Mouse (Mus musculus) CH12.LX (cell line): ENCODE measurements at regions not wholly inside any gene's neighbourhood (a gene's known extent, or its start where the extent isn't known, plus 50 kb on each side); places are given as distances from the start of the nearest gene placed in this dataset.

Experiments
- DNase-seq: peaks from one replicate; pipeline ENCODE4 v3.0.0-alpha.2; 2013; ENCODE audit errors: extremely low read depth
- H3K27ac ChIP-seq: 2 replicates; pipeline ENCODE4 v1.5.1; 2012; ENCODE audit warnings: low read depth, mild to moderate bottlenecking, control low read depth, moderate library complexity; ENCODE audit not compliant: insufficient read depth
- H3K27me3 ChIP-seq: replicated peaks from 2 replicates; pipeline ENCODE3; 2012; ENCODE audit warnings: inconsistent platforms
- H3K36me3 ChIP-seq, 2 experiments: replicated peaks in 1 of 2; 2 replicates each; pipeline versions ENCODE3 to v1.6.1; 2012; ENCODE audit warnings: inconsistent platforms in 1 of 2, low read length in 1 of 2, mild to moderate bottlenecking in 1 of 2, mixed read lengths in 1 of 2, moderate library complexity in 1 of 2; ENCODE audit not compliant: control insufficient read depth in 1 of 2, insufficient read depth in 1 of 2
- H3K4me1 ChIP-seq, 2 experiments: 2 replicates each; pipeline ENCODE4 v1.6.1; 2012; ENCODE audit warnings: inconsistent platforms in 1 of 2, moderate library complexity in 1 of 2; ENCODE audit not compliant: insufficient read depth in 2 of 2, control insufficient read depth in 1 of 2
- H3K4me2 ChIP-seq: 2 replicates; pipeline ENCODE4 v1.6.1; 2012; ENCODE audit warnings: low read depth, mild to moderate bottlenecking, control low read depth; ENCODE audit not compliant: poor library complexity, insufficient read depth, severe bottlenecking
- H3K4me3 ChIP-seq, 3 experiments: fragments of 150-350 bp in 1 of 3; sonication (generic) in 1 of 3; replicated peaks in 1 of 3; 2 replicates each; pipeline versions ENCODE3 to v1.5.1; 2011 to 2012; ENCODE audit warnings: low read depth in 2 of 3, low read length in 2 of 3, mild to moderate bottlenecking in 2 of 3, moderate library complexity in 2 of 3, control low read depth in 1 of 3, improper control_type of control experiment in 1 of 3, inconsistent platforms in 1 of 3, mixed read lengths in 1 of 3; ENCODE audit not compliant: poor library complexity in 1 of 3
- H3K79me2 ChIP-seq: replicated peaks from 2 replicates; pipeline ENCODE4 v1.6.1; 2012; ENCODE audit warnings: mild to moderate bottlenecking, moderate library complexity; ENCODE audit not compliant: control insufficient read depth, poor library complexity, insufficient read depth, severe bottlenecking; ENCODE audit errors: extremely low read depth
- H3K9ac ChIP-seq: 2 replicates; pipeline ENCODE4 v1.6.1; 2012; ENCODE audit warnings: low read depth, mild to moderate bottlenecking, control low read depth, moderate library complexity; ENCODE audit not compliant: insufficient read depth
- H3K9me3 ChIP-seq: replicated peaks from 2 replicates; pipeline ENCODE3; 2012; ENCODE audit warnings: low read length, inconsistent platforms, mixed read lengths
- BHLHE40 ChIP-seq: IDR thresholded peaks from 2 replicates; pipeline ENCODE4 v1.6.1; 2011; ENCODE audit warnings: mild to moderate bottlenecking, low read depth, low read length, improper control_type of control experiment
- EP300 ChIP-seq: IDR thresholded peaks from 2 replicates; pipeline ENCODE4 v1.6.1; 2011; ENCODE audit warnings: low read length, improper control_type of control experiment
- ETS1 ChIP-seq: conservative IDR thresholded peaks from 2 replicates; pipeline ENCODE4 v1.6.1; 2012; ENCODE audit warnings: low read depth, mild to moderate bottlenecking, inconsistent platforms, low read length, improper control_type of control experiment, moderate library complexity
- GABPA ChIP-seq: IDR thresholded peaks from 2 replicates; pipeline ENCODE4 v1.6.1; 2012; ENCODE audit warnings: low read depth, low read length, improper control_type of control experiment, inconsistent platforms; ENCODE audit not compliant: insufficient replicate concordance
- IRF4 ChIP-seq: IDR thresholded peaks from 2 replicates; pipeline ENCODE4 v1.6.1; 2014; ENCODE audit warnings: low read depth, mild to moderate bottlenecking, inconsistent platforms, low read length, improper control_type of control experiment
- JUN ChIP-seq: IDR thresholded peaks from 2 replicates; pipeline ENCODE4 v1.6.1; 2011; ENCODE audit warnings: low read depth, mild to moderate bottlenecking, low read length, improper control_type of control experiment, moderate library complexity; ENCODE audit not compliant: insufficient read depth
- JUND ChIP-seq: conservative IDR thresholded peaks from 2 replicates; pipeline ENCODE4 v1.6.1; 2011; ENCODE audit warnings: low read depth, low read length, improper control_type of control experiment
- KAT2A ChIP-seq: IDR thresholded peaks from 2 replicates; pipeline ENCODE4 v1.6.1; 2012; ENCODE audit warnings: low read length, improper control_type of control experiment, inconsistent platforms; ENCODE audit not compliant: insufficient replicate concordance
- MAFK ChIP-seq: IDR thresholded peaks from 2 replicates; pipeline ENCODE4 v1.6.1; 2011; ENCODE audit warnings: low read length, improper control_type of control experiment; ENCODE audit not compliant: insufficient replicate concordance
- MAZ ChIP-seq: IDR thresholded peaks from 2 replicates; pipeline ENCODE4 v1.6.1; 2012; ENCODE audit warnings: low read depth, mild to moderate bottlenecking, inconsistent platforms, low read length, improper control_type of control experiment, moderate library complexity
- NELFE ChIP-seq: IDR thresholded peaks from 2 replicates; pipeline ENCODE4 v1.6.1; 2011; ENCODE audit warnings: low read depth, low read length, improper control_type of control experiment
- PAX5 ChIP-seq: IDR thresholded peaks from 2 replicates; pipeline ENCODE4 v1.6.1; 2012; ENCODE audit warnings: low read length, inconsistent platforms, mixed read lengths
- RAD21 ChIP-seq: IDR thresholded peaks from 2 replicates; pipeline ENCODE4 v1.6.1; 2011; ENCODE audit warnings: low read depth, mild to moderate bottlenecking, low read length, improper control_type of control experiment, moderate library complexity
- SIN3A ChIP-seq: IDR thresholded peaks from 2 replicates; pipeline ENCODE4 v1.6.1; 2012; ENCODE audit warnings: low read length, improper control_type of control experiment, inconsistent platforms
- SMC3 ChIP-seq: IDR thresholded peaks from 2 replicates; pipeline ENCODE4 v1.6.1; 2011; ENCODE audit warnings: low read depth, low read length, improper control_type of control experiment
- TCF12 ChIP-seq: IDR thresholded peaks from 2 replicates; pipeline ENCODE4 v1.6.1; 2014; ENCODE audit warnings: low read depth, mild to moderate bottlenecking, inconsistent platforms, low read length, improper control_type of control experiment
- ZC3H11A ChIP-seq: IDR thresholded peaks from 2 replicates; pipeline ENCODE4 v1.6.1; 2012; ENCODE audit warnings: low read depth, mild to moderate bottlenecking, inconsistent platforms, low read length, improper control_type of control experiment
- ZMIZ1 ChIP-seq: IDR thresholded peaks from 2 replicates; pipeline ENCODE4 v1.6.1; 2012; ENCODE audit warnings: low read depth, mild to moderate bottlenecking, inconsistent platforms, low read length, improper control_type of control experiment
- dilution Hi-C: fragments of 300-500 bp; cut with MboI; formaldehyde crosslinking; loops from 2 replicates; pipeline ENCODE4 v1.14.3; 2020; ENCODE audit warnings: low sequenced_read_pairs; ENCODE audit not compliant: extremely low pct_unique_long_range_greater_than_20kb, extremely low pct_ligation_motif_present
- in situ Hi-C: fragments of 300-500 bp; cut with MboI; formaldehyde crosslinking; loops from 3 replicates; pipeline ENCODE4 v1.14.3; 2019; ENCODE audit warnings: low sequenced_read_pairs, low pct_ligation_motif_present, low pct_unique_long_range_greater_than_20kb, mixed read lengths

DNA sequence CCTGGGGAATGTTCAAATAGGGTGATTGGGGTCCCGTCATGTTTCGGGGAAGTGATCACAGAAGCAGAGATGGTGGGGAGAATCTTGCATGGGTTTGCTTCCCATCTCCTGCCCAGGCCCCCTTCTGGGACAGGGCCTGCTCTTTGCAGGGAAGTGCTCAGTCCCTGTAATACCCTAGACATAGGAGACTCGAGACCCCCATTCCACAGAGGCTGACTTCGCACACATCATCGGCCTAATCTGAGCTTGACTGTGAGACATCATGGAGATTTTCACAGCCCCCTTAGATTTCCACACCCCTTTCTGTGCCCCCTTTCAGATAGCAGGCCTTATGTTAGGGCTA is 86.0 kb downstream of the Amer3 start:
- no peak for TF ChIP-seq GABPA
- TF ChIP-seq MAZ, result no peak
- no peak for TF ChIP-seq BHLHE40
- TF ChIP-seq MAFK, result no peak
- TF ChIP-seq IRF4, result no peak
- no peak for TF ChIP-seq NELFE
- no peak for TF ChIP-seq SMC3
- no peaks in the 10 kb centered on the region for H3K4me1 ChIP-seq
- dilution Hi-C loops, result no loop called here
- H3K79me2 ChIP-seq, result no peaks in the 10 kb centered on the region
- no peak overlapping the region for H3K27ac ChIP-seq
- no peaks in the 10 kb centered on the region for H3K36me3 ChIP-seq
- peaks cover 52% of the 10 kb centered on the region for H3K27me3 ChIP-seq
- in situ Hi-C loops, result no loop called here
- DNase-seq, result no peak
- no peaks in the 10 kb centered on the region for H3K9me3 ChIP-seq
- no peak overlapping the region for H3K4me3 ChIP-seq
- H3K4me2 ChIP-seq, result no peak overlapping the region
- H3K9ac ChIP-seq, result no peak overlapping the region

DNA sequence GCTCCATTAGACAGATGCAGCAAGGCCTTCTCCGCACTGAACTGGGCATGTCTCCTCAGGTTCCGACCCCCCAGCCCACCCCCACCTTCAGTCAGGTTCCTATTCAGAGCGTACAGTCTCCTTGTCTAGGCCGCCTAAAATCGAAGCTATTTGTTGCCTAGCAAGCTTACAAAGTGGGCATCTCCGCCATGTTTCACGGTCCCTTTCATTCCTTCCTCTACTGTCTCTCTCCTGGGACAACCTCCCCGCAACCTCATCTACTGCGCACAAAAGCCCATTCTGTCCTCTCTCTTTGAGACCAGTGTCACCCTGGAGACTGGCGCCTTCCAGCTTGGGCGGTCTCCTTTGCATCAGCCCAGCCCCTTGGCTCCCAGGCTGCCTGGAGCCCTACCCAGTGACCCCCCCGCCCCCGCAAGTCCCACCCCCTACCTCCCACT is 86.8 kb downstream of the Amer3 start:
- H3K9ac ChIP-seq, result no peak overlapping the region
- dilution Hi-C loops (no loop called here), in situ Hi-C loops (no loop called here)
- H3K9me3 ChIP-seq, result no peaks in the 10 kb centered on the region
- TF ChIP-seq RAD21, result no peak
- TF ChIP-seq ZC3H11A, result no peak
- no peak for TF ChIP-seq PAX5
- TF ChIP-seq SIN3A, result no peak
- no peak for TF ChIP-seq JUN
- no peak for TF ChIP-seq IRF4
- TF ChIP-seq ETS1, result no peak
- no peak for TF ChIP-seq JUND
- TF ChIP-seq ZMIZ1, result no peak
- no peak for TF ChIP-seq KAT2A
- no peak for TF ChIP-seq TCF12
- TF ChIP-seq BHLHE40, result no peak
- no peak for TF ChIP-seq MAFK
- TF ChIP-seq EP300, result no peak
- H3K79me2 ChIP-seq, result no peaks in the 10 kb centered on the region
- peaks cover 50% of the 10 kb centered on the region for H3K27me3 ChIP-seq
- H3K36me3 ChIP-seq, result no peaks in the 10 kb centered on the region
- no peaks in the 10 kb centered on the region for H3K4me1 ChIP-seq
- no peak overlapping the region for H3K4me2 ChIP-seq
- H3K4me3 ChIP-seq, result no peak overlapping the region
- DNase-seq, result no peak
- H3K27ac ChIP-seq, result no peak overlapping the region
